Mouse (Mus musculus): ENCODE data around the gene Tmem274.
A peak's percentile ranks its signal among the peaks of the same experiment; 100 is the strongest.
"Not testable (repeated sequence)": the region's sequence is repeated elsewhere in the genome, so short reads cannot be mapped to it uniquely, and the experiment has no call there.

The Tmem274 gene

DNA sequence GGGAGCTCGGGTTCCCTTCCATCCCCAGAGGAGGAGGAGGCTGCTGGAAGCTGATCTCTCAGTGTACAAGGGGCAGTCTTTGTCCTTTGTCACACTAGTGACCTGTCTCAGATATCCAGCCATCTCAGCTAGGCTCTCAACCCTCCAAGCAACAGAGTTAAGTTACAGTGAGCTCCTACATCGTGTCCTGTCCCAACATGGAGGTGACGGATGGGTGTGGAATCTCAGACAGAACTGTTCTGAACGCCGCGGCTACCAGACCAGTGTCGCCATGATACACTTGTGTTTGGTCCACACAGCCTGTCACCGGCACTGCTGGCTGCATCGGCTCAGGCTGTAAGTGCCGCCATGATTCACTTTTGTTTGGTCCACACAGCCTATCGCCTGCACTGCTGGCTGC, at the start of gene Tmem274:
Tmem274 (plus strand) TSS at position 301 of the 400 bp plus-strand sequence.
- Histone ChIP-seq H3K36me3 (ENCODE audit: control insufficient read depth, insufficient read depth, low read length, poor library complexity, severe bottlenecking) (no peaks in the 10 kb centered on the region; the same call in 1 of the 2 replicates), H3K27me3 (ENCODE audit: control insufficient read depth, insufficient read depth, low read length, poor library complexity, severe bottlenecking) (no peaks in the 10 kb centered on the region)
- no peak for DNase-seq (ENCODE audit: low read depth, low spot score)

DNA sequence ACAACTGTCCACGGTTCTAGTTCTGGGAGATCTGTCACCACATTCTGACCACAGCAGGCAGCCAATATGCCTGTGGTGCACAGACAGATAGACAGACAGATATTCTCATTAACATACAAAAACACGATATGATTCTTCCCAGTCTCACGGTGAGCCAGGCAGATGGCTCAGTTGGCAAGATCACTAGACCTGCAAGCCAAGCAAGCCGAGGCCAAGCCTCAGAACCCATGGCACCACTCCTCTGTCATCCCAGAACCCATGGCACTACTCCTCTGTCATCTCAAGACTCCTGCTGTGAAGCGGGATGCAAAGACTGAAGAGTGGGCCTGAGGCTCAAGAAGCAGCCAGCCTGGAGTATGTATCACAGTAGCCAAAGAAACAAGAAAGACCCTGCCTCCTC, 47.6 kb upstream of the Tmem274 start:
- H3K27me3 ChIP-seq (ENCODE audit: control insufficient read depth, insufficient read depth, low read length, poor library complexity, severe bottlenecking), result no peaks in the 10 kb centered on the region
- DNase-seq (ENCODE audit: low read depth, low spot score), result no peak
- no peaks in the 10 kb centered on the region for H3K36me3 ChIP-seq (ENCODE audit: control insufficient read depth, insufficient read depth, low read length, poor library complexity, severe bottlenecking)

GRCm38 (mm10) chr4:149431887-149432286, 45.3 kb upstream of the Tmem274 start:
- H3K36me3 ChIP-seq (ENCODE audit: control insufficient read depth, insufficient read depth, low read length, poor library complexity, severe bottlenecking); H3K27me3 ChIP-seq (ENCODE audit: control insufficient read depth, insufficient read depth, low read length, poor library complexity, severe bottlenecking); DNase-seq (ENCODE audit: low read depth, low spot score): not testable (repeated sequence)

- Histone ChIP-seq H3K27me3 (ENCODE audit: control insufficient read depth, insufficient read depth, low read length, poor library complexity, severe bottlenecking) (no peaks in the 10 kb centered on the region), H3K36me3 (ENCODE audit: control insufficient read depth, insufficient read depth, low read length, poor library complexity, severe bottlenecking) (no peaks in the 10 kb centered on the region)
- DNase-seq (ENCODE audit: low read depth, low spot score), result no peak
Measured at GRCm38 (mm10) chr4:149440576-149440975, 36.6 kb upstream of the Tmem274 start.

GRCm38 (mm10) chr4:149442436-149442835, 34.7 kb upstream of the Tmem274 start:
- no peak for DNase-seq (ENCODE audit: low read depth, low spot score)

GRCm38 (mm10) chr4:149444465-149444864, 32.7 kb upstream of the Tmem274 start:
- Histone ChIP-seq H3K36me3 (ENCODE audit: control insufficient read depth, insufficient read depth, low read length, poor library complexity, severe bottlenecking) (no peaks in the 10 kb centered on the region), H3K27me3 (ENCODE audit: control insufficient read depth, insufficient read depth, low read length, poor library complexity, severe bottlenecking) (no peaks in the 10 kb centered on the region)
- no peak for DNase-seq (ENCODE audit: low read depth, low spot score)

More at GRCm38 (mm10) chr4:149442436-149442835, 34.7 kb upstream of the Tmem274 start:
- Histone ChIP-seq H3K27me3 (ENCODE audit: control insufficient read depth, insufficient read depth, low read length, poor library complexity, severe bottlenecking) (no peaks in the 10 kb centered on the region), H3K36me3 (ENCODE audit: control insufficient read depth, insufficient read depth, low read length, poor library complexity, severe bottlenecking) (no peaks in the 10 kb centered on the region)

GRCm38 (mm10) chr4:149444964-149445701, 32.0 kb upstream of the Tmem274 start:
- H3K36me3 ChIP-seq (ENCODE audit: control insufficient read depth, insufficient read depth, low read length, poor library complexity, severe bottlenecking), result no peaks in the 10 kb centered on the region
- H3K27me3 ChIP-seq (ENCODE audit: control insufficient read depth, insufficient read depth, low read length, poor library complexity, severe bottlenecking), result no peaks in the 10 kb centered on the region
- DNase-seq (ENCODE audit: low read depth, low spot score), result peak; percentile 93

DNA sequence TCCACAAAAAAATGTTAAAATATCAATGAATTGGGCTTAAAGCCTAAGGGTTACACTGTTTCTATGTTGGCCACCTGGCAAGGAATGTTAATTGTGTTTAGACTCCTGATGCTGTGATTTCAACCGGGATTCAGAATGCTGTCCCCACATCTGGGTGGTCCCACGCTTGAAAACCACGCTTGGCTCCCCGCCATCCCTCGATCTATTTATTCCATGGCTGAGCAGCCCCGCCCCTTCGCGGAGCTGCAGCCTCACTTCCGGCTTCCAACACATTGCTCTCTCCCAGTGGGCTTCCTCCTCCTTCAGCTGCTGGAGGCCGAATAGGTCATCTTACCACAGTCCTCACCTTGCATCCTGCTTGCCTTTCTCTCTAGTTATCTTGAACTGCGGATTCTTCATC, 31.3 kb upstream of the Tmem274 start:
- no peak for DNase-seq (ENCODE audit: low read depth, low spot score)
- H3K36me3 ChIP-seq (ENCODE audit: control insufficient read depth, insufficient read depth, low read length, poor library complexity, severe bottlenecking), result no peaks in the 10 kb centered on the region
- H3K27me3 ChIP-seq (ENCODE audit: control insufficient read depth, insufficient read depth, low read length, poor library complexity, severe bottlenecking), result no peaks in the 10 kb centered on the region

GRCm38 (mm10) chr4:149446309-149446708, 30.9 kb upstream of the Tmem274 start:
- H3K36me3 ChIP-seq (ENCODE audit: control insufficient read depth, insufficient read depth, low read length, poor library complexity, severe bottlenecking), result no peaks in the 10 kb centered on the region
- H3K27me3 ChIP-seq (ENCODE audit: control insufficient read depth, insufficient read depth, low read length, poor library complexity, severe bottlenecking), result no peaks in the 10 kb centered on the region
- no peak for DNase-seq (ENCODE audit: low read depth, low spot score)

- Histone ChIP-seq H3K36me3 (ENCODE audit: control insufficient read depth, insufficient read depth, low read length, poor library complexity, severe bottlenecking) (no peaks in the 10 kb centered on the region), H3K27me3 (ENCODE audit: control insufficient read depth, insufficient read depth, low read length, poor library complexity, severe bottlenecking) (no peaks in the 10 kb centered on the region)
- DNase-seq (ENCODE audit: low read depth, low spot score), result no peak
Measured at GRCm38 (mm10) chr4:149450636-149451035, 26.5 kb upstream of the Tmem274 start.

DNA sequence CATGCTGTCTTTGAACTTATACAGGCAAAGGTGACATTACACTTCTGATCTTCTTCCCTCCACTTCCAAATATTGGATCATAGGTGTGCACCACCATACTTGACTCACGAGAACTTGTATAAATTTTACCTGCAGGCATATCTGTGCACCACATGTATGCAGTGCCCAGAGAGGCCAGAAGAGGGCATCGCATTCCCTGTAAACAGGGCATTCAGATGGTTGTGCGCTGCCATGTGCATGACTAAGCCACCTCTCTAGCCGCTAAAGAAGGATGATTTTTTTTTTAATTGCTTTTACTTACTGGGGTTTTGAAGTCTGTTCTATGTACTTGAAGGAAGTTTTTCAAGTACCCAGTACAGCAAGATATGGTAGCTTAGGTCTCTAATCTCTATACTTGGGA, 23.5 kb upstream of the Tmem274 start:
- peak; percentile 44 for DNase-seq (ENCODE audit: low read depth, low spot score)
- no peaks in the 10 kb centered on the region for H3K36me3 ChIP-seq (ENCODE audit: control insufficient read depth, insufficient read depth, low read length, poor library complexity, severe bottlenecking)
- H3K27me3 ChIP-seq (ENCODE audit: control insufficient read depth, insufficient read depth, low read length, poor library complexity, severe bottlenecking), result no peaks in the 10 kb centered on the region

DNA sequence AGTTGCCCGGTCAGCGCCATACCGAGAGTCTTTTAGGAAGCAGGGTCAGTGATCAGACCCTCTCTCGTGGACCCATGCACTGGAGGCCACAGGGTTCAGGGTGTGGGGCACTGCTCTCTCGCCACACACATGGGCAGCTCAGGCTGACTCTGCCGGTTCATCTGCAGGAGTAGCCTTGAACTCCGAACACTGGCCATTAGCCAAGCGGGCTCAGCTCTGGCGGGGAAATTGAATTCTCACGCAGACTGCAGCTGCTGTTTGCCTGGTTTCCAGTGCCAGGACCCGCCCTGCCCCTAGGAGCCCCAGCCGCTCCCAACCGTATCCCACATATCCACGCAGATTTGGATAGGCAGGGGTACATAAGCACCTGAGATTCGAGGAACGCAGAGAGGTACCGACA, 22.9 kb upstream of the Tmem274 start:
- no peak for DNase-seq (ENCODE audit: low read depth, low spot score)
- Histone ChIP-seq H3K27me3 (ENCODE audit: control insufficient read depth, insufficient read depth, low read length, poor library complexity, severe bottlenecking) (no peaks in the 10 kb centered on the region), H3K36me3 (ENCODE audit: control insufficient read depth, insufficient read depth, low read length, poor library complexity, severe bottlenecking) (no peaks in the 10 kb centered on the region)

DNA sequence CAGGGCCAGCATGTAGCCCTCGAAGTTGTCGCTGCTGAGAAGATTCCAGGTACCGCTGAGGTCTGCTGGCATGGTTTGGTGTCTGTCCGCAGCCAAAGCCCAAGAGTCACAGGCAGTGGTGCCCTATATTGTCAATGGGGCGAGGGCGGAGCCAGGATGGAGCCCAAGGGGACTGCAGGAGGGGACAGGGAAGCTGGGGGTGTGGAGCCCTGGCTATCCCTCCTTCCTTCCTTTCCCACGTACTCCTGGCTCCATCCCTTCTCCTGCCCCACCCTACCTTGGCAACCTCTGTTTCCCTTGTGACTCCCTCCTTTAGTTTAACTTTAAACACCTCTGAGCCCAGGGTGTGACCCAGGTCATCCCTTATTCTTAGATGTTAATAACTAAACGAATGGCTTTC, 22.3 kb upstream of the Tmem274 start, which contains the start of gene Rbp7:
Rbp7 (minus strand) TSS at position 100 of the 400 bp plus-strand sequence.
- no peaks in the 10 kb centered on the region for H3K27me3 ChIP-seq (ENCODE audit: control insufficient read depth, insufficient read depth, low read length, poor library complexity, severe bottlenecking)
- H3K36me3 ChIP-seq (ENCODE audit: control insufficient read depth, insufficient read depth, low read length, poor library complexity, severe bottlenecking), result no peaks in the 10 kb centered on the region
- no peak for DNase-seq (ENCODE audit: low read depth, low spot score)

DNA sequence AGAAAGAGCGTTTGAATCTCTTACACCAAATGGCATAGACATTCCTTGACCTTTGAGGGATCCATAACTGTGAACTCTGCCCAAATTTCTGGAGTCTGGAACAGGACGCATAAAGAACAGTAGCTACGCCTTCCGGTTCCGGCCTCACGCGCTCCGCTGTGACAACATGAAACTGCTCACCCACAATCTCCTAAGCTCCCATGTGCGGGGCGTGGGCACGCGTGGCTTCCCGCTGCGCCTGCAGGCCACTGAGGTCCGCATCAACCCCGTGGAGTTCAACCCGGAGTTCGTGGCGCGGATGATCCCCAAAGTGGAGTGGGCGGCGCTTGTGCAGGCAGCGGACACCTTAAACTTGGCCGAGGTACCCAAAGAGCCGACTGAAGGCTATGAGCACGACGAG, 20.0 kb upstream of the Tmem274 start:
- not testable (repeated sequence) for H3K36me3 ChIP-seq (ENCODE audit: control insufficient read depth, insufficient read depth, low read length, poor library complexity, severe bottlenecking); DNase-seq (ENCODE audit: low read depth, low spot score); H3K27me3 ChIP-seq (ENCODE audit: control insufficient read depth, insufficient read depth, low read length, poor library complexity, severe bottlenecking)

- no peaks in the 10 kb centered on the region for H3K27me3 ChIP-seq (ENCODE audit: control insufficient read depth, insufficient read depth, low read length, poor library complexity, severe bottlenecking)
- H3K36me3 ChIP-seq (ENCODE audit: control insufficient read depth, insufficient read depth, low read length, poor library complexity, severe bottlenecking), result no peaks in the 10 kb centered on the region
- DNase-seq (ENCODE audit: low read depth, low spot score), result no peak
Measured at GRCm38 (mm10) chr4:149457831-149458430, 19.2 kb upstream of the Tmem274 start.

Data from splenic B cell, adult 2 months (primary cell).